Mouse (Mus musculus) ovary, postnatal 36 days (tissue): ENCODE results near the gene Pex3.

ENCODE experiments used
- DNase-seq: peaks from one replicate; pipeline ENCODE4 v3.0.0; 2022; ENCODE audit warnings: low spot score, mixed read lengths

Gene Pex3

DNA sequence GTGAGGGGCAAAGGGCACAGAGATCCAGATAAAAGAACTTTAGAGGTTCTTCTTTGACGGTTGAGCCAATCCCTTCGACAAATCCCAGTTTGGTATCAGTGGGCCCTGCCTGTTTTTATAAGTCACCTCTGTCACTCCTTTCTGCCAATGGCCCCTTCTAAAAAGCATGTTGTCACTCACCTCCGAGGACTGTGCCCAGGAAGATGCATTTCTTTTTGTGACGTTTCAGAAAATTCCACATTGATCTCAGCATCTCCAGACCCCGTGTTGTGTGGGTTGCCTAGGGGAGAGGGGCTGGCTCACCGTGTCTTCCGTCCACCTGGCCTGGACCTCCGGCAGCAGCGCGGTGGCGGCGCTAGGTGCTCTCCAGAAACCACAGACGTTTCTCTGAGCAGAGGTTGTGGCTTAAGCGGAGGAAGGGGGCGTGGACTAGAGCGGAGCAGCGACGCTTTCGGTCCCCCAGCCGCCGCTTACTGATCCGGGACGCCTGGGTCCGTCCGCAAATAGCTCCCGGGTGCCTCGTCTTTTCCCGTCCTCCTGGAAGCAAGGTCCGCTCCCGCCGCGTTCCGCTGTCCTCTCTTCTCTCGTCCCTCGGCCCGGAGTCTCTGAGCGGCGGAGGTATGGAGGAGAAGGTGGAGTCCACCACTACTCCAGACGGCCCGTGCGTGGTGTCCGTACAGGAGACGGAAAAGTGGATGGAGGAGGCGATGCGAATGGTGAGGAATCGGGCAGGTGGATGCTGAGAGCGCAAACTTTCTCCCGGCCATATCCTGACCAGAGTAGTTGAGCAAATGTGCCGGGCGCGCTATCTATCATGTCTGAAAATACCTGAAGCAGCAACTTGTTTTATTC lies at the start of gene Pex3, which contains the start of gene Adat2:
Pex3 (minus strand) TSS at position 497 of the 852 bp plus-strand sequence.
Adat2 (plus strand) TSS at position 249 of the 852 bp plus-strand sequence.
- DNase-seq, result peak; percentile 89

DNA sequence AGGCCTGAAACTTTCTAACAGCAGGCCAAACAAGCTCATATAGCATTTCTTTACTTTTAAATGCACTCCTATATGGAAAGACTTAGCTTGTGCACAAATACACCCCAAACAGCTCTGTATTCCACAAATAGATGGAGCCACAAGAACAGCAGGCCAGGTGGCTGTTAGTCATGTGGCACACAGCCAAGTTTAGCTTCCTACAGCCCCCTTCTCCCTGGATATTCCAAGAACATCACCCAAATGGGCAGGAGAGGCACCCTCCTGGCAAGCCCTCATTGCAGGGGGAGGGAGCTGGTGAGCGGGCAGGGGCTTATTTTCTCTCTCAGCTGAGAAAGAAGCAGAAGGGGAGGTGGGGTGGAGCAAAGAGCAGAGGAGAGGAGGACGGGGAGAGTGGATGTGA lies 48.0 kb upstream of the Pex3 start:
- no peak for DNase-seq

DNA sequence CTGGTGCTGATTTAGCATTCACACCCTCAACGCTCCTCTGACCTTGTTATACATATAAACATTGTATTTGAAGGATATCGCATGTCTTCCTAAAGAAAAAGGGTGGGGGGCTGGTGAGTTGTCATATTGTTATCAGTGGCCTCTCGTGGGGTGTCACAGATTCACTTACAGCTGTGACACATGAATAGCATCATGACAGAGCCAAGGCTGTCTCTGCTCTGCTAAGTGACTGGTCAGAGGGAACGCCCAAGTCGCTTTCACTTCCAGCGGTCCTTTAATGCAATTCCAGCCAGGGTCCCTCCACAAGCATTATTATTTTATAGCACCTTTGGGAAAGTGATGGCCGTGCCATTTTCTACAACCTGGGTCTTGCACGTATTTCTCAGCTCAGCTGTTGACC lies 44.5 kb upstream of the Pex3 start:
- DNase-seq, result no peak

DNA sequence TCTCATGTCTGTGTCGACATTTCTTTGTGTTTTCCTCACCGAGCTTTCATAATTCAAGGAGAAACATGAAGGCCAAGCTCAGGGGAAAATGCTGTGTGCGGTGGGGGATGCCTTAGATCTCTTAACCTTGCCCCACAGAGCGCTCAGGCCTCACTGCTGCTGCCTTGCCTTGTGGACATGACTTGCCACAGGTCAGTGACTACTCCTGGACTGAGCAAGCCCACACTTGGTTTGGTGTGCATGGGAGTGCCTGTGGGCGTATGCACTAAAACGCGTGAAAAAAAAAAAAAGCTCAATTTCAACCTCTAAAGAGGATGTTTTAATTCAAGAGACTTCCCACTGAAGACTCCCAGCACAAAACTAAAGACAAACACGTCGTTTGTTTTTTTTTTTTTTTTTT lies 43.9 kb upstream of the Pex3 start:
- no peak for DNase-seq

DNA sequence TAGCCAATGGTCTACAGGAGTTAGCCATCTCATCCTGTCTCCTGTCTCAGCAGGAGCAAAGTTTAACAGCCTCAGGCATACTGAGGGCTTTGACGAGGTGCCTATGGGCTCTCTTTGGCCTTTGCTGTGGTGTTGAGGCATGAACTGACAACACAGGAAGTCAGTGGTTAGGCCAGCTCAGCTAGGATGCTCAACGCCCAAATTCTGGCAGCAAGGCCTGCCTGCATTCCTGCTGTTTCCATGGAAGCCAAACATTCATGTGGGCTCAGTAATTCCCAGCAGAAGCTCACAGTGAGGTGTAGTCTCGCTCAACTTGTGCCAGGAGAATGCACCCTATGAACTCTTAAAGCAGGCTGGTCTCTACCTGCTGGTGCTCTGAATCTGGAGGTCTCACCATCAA lies 43.1 kb upstream of the Pex3 start:
- no peak for DNase-seq

DNA sequence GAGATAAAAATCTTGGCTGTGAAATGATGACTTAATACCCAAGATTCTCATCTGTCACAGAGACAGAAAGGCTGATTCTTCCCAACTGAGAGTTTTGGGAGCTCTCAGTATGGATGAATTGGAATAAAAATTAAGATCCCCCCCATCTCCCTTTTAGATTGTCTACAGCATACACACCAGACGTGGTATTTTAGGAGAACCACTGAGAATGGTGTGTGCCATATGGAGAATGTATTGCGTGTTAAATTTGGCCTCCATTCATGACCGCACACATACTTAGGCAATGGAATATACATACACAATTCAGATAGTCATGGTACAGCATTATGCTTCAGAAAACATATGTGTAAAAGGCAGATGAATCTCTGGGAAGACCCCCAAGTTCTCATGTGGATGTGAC lies 40.6 kb upstream of the Pex3 start:
- DNase-seq, result no peak

DNA sequence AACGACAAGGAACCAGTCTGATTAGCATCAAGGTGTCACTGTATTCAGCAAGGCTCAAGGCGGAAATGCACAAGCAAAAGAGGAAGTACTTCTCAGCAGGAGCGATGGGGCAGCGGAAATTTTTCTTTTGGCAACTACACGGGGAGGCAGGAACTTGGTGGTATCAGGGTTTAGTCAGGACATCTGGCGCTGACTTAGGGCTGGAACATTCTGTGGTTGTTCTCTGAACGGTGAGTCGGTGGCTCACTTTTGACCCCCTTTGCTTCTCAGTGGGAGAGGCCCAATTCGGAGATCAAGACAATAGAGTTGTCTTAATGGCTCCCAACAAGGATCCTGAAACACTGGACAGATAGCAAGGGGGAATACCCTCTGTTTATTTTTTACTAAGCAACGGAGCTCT lies 39.3 kb upstream of the Pex3 start:
- DNase-seq, result no peak

DNA sequence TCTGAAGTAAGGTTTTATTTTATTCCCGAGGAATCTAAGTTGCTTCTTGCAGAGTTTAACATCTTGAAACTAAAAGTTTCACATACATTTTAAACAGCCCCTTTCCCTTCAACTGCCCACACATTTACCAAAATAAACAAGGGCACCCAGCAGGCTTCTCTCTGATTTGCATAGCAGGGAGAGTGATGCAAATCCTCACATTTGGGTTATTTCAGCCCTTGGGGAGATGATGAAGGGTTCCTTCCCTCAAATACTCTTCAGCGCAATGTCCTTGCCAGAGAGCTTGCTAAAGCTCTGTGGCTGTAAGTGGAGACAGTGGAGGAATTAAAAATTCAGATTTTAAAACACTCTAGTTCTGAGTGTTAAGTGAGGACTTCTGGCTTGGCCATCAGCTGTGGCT lies 35.0 kb upstream of the Pex3 start:
- DNase-seq, result no peak

DNA sequence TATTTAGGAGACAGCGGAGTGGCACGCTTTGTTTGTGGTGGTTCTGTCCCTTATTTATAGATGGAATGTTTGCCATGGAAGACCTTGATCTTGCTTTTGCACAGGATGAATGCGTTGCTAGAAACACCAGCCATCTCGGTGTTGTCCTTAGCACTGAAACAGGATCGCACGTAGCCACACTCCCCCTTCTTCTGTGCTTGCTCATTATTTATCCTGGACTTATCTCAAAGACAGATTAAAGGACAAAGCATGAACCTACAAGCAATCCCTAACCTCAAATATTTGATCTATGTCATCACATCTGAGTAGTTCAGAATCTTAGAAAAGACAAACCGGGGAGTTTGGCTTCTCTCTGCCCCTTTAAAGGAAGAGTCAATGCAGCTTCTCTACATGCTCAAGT lies 24.2 kb upstream of the Pex3 start:
- DNase-seq, result no peak

DNA sequence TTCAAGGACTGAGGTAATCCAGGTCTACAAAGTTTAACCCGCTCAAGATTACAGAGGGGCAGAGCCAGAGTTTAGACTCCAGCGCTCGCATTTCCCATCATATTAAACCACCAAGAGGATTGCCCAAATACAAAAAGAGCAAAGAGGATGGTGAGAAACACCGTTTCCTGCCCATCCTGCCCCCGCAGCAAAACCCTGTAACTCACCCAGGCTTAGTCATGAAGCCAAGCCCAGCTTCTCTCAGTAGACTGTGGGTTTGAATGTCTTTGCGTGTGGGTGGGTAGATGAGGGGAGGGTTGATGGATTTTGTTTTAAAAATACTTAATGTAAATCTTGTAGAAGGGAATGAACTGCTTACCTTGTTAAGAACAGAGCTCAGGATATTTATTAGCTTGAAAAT lies 19.5 kb upstream of the Pex3 start:
- no peak for DNase-seq

DNA sequence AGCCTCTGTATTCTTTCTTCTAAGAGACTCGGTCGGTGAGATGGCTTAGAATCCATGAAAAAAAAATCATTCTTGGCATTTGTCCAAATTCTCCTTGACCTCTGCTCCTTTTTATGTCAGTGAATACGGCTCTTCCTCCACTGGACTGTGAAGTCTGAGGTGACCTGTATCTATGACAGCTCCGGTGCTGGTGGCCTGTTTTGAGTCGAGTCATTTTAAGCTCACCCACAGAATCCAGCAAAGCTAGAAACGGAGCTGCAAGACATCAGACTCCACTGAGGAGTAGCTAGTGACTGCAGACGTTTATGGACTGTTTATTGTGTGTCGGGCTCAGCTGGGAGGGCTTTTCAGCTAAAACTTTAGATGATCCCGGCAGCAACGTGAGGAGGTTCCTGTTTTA lies 19.1 kb upstream of the Pex3 start:
- no peak for DNase-seq

DNA sequence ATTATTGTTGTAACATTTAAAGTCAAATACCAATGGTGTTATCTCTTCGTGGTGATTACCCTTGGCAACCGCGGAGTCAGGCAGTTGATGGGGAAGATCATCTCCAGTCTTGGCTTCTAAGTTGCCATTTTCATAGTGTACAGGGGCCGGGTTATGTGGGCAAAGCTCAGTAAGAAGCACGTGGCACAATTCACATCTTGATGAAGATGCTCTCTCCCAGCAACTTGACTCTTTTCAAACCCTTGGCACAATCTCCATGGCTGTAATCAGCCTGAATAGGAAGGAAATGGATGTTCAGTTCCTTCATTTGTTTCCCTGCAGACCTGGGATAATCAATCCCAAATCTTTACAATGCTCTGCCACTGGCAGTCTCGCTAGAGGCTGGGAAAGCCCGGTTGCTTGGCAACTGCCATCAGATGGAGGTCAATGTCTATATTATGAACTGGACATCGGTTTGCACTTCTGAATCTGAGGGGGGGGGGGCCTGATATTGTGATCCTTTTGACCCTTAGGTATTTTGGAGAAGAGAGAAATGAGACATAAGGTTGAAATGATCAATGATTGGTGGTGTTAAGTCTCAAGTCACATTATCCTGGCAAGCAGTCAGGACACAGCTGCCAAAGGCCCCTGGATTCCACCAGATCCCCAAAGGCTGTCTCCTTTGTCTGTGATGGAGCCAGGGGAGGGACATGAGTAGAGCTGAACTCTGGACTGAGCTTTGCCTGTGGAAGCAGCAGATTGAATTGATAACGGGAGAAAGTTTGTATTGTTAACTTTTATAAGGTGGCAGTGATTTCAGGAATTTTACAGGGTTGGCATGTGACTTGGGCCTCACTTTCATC lies 18.0 kb upstream of the Pex3 start:
- no peak for DNase-seq

DNA sequence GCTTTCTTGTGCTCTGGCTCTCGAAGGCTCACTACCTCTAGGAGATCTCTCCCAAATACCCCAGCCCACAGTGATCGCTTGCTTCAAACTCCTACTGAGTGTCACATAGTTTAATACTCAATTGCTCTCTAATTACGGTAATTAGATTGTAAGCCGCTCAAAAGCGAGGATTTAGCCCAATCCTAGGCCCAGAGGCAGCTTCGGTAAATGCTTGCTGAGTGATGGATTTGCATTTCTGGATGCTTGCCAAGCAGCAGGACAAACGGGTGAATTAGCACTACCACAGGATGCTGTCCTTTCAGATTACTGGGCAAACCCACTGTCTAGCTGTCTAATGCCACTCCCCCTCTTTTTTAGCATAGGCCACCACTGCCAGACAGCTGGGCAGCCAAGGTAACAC lies 16.9 kb upstream of the Pex3 start:
- no peak for DNase-seq

DNA sequence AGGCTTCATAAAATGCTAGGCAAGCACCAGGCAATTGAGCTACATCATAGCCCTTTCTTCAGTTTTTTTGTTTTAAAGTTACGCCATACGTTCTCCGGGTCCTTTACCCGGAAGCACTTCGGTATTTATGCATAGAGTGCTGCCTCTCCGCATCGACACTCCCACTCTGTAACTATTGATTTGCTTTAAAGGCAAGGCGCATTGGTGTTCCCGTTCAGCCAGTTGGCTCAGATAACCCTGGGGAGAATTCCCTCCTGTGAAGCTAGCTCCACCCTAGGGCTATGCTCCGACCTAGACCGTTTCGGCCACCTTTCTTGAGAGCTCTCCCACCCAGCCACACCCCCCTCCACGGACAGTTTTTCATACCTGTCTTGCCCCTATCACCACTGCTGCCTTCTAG lies 13.5 kb upstream of the Pex3 start:
- DNase-seq, result no peak

DNA sequence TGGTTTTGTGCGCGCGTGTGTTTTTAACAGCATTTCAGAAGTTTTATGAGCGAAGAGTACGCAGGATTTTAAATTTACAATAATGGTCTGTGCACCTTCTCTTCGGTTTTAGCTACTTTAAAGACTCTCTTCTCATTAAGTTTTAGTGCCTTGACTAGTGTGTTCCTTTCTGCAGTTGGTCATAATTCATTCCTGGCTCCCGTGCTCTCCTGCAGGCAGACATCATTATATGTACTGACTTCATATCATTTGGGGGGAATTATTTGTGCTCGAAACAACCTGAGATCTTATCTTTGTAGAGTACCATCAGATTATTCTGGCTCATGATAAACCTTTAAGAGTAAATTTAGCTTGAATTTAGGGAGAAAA lies 12.1 kb upstream of the Pex3 start:
- no peak for DNase-seq

DNA sequence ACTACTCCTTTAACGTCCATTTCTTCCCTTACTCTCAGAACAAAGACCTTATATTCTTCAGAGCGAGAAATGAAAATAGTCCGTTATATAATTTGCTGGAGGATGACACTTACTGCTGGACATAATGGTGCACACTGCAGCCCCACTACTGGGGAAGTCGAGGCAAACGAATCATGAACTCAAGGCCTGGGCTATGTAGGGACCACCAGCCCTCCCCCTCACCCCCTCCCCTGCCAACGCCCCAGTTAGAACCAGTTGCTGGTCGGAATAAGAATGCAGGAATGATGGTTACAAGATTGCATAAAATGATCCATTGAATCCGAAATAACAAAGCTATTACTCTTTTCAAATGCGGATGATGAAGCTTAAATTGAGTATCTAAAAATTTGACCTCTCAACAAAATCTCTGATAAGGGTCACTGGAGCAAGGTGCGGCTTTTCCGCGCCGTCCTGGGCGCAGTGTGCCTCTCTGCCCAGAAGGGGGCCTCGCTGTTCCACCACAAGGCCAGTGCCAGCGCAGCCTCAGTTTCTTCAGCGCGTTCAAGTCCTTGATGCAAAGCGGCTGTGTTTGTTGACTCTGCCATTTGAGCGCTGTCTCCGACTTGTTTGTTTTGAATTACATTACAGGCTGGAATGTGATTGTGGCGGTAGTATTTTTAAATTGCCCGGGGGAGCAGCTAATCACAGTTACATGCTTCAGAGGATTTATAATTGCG lies 11.6 kb upstream of the Pex3 start:
- DNase-seq, result peak; percentile 58

DNA sequence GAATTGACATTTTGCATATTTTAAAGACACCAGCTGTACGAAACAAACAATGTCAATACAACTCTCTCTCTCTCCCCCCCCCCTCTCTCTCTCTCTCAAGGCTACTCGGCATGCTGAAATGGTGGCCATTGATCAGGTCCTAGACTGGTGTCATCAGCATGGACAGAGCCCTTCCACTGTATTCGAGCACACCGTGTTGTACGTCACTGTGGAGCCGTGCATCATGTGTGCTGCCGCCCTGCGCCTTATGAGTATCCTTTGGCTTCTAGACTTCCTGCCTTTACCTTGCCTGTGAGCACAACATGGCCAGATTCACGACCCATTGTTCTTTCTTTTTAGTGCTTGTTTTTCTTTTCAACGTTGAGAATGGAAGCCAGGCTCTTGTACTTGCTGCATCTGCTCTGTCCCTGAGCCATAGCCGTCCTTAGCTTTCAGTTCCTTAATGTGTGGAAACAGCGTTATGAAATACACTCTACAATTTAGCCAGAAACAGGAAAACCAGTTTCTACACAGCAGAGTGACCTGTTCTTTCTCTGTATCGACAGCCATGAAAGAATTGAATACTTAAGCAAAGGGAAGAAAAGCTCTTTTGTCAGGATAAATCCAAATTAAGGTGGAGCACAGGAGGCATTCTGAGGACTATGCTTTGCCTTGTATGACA lies 7.2 kb upstream of the Pex3 start:
- DNase-seq, result no peak

DNA sequence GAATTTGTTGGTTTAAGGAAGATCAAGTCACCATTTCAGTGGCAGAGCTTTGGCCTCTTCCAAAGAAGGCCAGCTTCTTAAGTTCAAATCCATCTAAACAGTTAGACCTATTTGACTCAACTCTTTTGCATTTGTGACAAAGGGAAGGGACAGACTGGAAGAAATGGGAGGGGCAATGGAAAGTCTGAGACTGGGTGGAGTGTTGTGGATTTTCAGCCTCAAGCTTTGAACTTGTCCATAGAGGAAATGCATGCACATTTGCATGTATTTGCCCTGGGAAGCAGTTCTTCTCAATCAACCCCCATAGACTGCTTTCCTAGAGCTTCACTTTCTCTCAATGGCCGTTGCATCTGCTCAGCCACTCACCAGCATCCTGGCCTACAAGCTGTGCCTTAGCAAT lies 1.4 kb upstream of the Pex3 start:
- no peak for DNase-seq

DNA sequence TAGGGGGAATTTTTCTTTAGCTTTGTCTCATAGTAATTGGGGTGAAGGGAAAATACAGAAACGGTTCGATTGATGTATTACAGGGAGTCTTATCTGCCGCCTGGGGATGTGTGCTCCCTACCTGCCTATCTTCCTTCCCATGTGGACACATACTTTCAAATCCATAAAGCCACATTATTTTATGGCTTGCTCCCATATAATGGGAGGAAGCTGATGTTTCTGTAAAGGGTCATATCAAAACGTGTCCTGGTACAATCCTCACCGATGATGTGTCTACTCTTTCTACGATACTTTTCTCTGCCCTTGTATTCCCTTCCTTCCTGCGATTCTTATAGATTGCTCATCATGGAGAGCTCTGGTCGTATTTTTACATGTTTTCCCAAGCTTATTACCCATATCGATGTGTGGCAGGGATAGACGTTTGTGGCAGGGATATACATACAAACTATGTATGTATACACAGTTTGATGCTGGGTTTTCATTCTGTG lies 600 bp upstream of the Pex3 start:
- DNase-seq, result no peak

DNA sequence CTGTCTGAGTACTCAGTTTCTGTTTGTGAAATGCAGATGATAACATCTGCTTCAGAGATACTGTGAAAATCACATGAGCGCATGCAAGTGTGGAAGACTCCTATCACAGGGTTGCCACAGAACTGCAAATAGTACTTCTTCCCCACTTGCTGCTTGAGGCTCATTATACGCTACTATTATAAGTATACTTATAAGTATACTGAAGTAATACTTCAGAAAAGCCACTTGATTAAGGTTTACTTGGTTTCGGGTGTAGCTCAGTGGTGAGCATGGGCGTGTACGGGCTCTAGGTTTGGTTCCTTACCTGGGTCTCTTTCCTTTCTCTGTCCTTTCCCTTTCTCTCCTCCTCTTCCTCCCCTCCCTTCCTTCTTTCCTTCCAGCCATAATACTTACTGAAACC lies 11.2 kb downstream of the Pex3 start:
- DNase-seq, result no peak

DNA sequence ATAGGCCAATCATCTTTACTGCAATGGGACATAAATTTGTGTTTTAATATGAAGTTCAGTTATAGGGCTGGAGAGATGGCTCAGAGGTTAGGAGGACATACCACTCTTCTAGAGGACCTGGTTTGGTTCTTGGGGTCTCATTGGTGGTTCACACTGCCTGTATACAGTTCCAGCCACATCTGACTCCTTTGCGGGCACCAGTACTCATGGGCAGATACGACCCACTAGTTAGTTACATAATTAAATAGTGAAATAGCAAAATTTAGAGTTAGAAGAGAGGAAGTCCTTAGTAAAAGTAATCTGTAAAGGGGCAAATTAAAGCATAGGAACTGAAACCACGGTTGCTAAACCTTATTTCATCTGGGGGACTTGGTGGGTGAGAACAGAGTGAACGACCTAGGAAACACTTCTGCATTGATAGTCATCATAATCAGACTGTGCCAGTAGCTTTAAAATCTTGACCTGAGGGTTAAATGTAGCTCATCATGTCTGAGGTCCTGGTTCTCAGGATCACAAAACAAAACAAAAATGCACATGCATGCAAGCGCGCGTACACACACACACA lies 13.1 kb downstream of the Pex3 start:
- DNase-seq, result no peak

DNA sequence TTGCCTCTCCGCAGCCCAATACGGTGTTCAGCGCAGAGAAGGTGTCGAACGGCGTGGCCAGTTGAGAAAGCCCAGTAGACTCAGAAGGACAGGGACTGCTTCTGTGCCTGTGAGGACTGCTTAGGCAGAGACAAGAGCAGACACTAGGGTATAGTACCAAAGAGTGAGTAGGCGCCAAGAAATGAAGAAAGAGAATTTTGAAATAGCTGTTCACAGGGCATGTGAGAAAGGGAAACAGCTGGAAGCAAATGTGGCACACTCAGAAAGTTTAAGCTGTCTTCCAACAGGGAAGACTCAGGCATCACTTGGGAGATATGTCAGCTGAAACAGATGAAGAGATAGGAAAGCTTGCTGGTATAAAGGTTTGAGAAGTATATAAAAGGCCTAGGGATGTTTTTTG lies 16.2 kb downstream of the Pex3 start:
- no peak for DNase-seq
